Mouse (Mus musculus) kidney, adult 18-20 months (tissue): ENCODE measurements at regions not wholly inside any gene's neighbourhood (a gene's known extent, or its start where the extent isn't known, plus 50 kb on each side); places are given as distances from the start of the nearest gene placed in this dataset.

Experiments
- DNase-seq: peaks from one replicate; pipeline ENCODE4 v3.0.0; 2021

GRCm38 (mm10) chr8:128559004-128559662, 126.3 kb upstream of the Itgb1 start:
- no peak for DNase-seq

GRCm38 (mm10) chr8:128560418-128560817, 125.0 kb upstream of the Itgb1 start:
- DNase-seq = no peak

GRCm38 (mm10) chr8:128561016-128561415, 124.4 kb upstream of the Itgb1 start:
- no peak for DNase-seq

DNA sequence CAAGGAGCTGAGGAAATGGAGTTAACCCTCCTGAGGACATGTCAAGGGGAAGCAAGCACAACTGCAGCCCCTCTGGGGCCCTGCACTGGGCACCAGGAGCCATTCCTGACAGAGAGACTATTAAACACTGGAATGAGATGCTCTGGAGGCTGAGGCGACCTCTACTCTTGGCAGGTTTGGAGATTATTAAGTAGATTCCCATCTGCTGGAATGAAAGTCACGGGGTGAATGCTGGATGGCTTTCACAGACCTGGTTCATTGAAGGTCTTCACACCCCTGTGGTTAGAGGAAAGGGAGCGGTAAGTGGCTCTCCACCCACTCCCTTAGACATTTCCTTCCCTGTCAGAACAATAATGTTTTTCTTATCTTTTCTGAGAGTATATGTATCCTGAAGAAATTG, 122.8 kb upstream of the Itgb1 start:
- no peak for DNase-seq

- DNase-seq = no peak
Measured at GRCm38 (mm10) chr8:128563744-128564143, 121.7 kb upstream of the Itgb1 start.

DNA sequence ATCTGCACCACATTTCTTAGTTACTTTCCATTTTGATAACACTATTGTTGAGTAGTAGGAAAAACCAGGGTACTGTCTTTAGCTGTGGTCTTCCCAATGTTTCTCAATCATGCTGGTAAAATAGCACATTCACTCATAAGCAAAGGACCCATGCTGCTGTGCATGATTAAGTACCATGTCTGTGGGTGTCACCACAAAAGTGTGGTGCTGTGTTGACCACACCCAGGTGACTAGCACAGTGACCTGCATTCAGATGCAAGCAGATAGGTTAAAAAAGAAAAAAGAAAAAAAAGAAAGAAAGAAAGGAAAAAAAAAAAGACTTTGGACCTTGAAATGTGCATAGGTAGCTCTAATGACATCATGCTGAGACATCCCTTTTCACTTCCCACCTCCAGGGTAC, 113.2 kb upstream of the Itgb1 start:
- DNase-seq = no peak

GRCm38 (mm10) chr8:128594114-128594513, 91.3 kb upstream of the Itgb1 start:
- no peak for DNase-seq

GRCm38 (mm10) chr8:128594780-128595179, 90.7 kb upstream of the Itgb1 start:
- DNase-seq = peak; percentile 6

DNA sequence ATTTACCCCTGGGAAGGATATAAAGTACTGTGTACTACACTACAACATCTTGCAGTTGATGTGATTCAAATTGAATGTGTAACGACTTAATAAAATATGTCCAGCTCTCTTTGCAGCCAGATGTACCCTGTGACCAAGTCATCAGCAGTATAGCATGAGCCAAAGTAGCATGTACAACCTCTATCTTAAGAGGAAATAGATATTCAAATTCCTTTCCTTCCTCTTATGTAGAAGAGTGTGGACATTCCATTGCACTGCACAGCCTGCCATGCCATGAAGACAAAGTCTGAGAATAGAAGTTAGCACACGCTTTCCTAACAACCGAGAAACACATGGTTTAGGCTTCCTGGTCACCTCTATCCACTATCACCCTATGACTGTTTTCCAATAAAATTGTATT, 79.9 kb upstream of the Itgb1 start:
- DNase-seq = no peak

GRCm38 (mm10) chr8:128608876-128609275, 76.6 kb upstream of the Itgb1 start:
- DNase-seq = no peak

- DNase-seq = no peak
Measured at GRCm38 (mm10) chr8:128612607-128613006, 72.8 kb upstream of the Itgb1 start.

- no peak for DNase-seq
Measured at GRCm38 (mm10) chr8:128617854-128618253, 67.6 kb upstream of the Itgb1 start.

GRCm38 (mm10) chr8:128619086-128619485, 66.4 kb upstream of the Itgb1 start:
- no peak for DNase-seq
